Mouse (Mus musculus) cerebellum, adult 2 months (tissue): ENCODE measurements around the gene Zfp933.

Experiments used
- CTCF ChIP-seq: fragments of 200-500 bp; IDR thresholded peaks from 2 replicates; pipeline ENCODE4 v1.5.1; 2011; ENCODE audit warnings: low read depth, mild to moderate bottlenecking, control low read depth, low read length, moderate library complexity, borderline replicate concordance; ENCODE audit not compliant: insufficient read depth
- POLR2A ChIP-seq: fragments of 200-500 bp; IDR thresholded peaks from 2 replicates; pipeline ENCODE4 v1.6.1; 2011; ENCODE audit warnings: low read length, control low read depth, borderline replicate concordance; ENCODE audit not compliant: insufficient read depth

DNA sequence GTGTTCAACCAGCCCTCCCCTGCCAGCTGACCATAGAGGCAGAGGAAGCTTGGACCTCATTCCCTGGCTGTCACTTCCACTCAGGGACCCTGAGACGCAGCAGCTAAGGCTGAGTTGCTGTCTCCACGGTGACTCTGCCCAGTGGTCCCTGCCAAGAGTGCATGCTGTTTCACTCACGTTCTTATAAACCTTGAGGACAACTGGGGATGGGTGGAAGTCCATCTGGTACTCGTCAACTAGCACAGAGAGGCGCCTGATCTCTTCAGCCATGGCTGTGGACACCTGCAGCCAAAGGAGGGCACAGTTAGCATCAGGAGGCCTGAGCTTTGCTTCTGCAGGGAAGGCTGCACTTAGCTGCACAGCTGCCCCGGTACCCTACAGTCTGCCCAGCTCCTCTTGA lies 34.9 kb upstream of the Zfp933 start:
- TF ChIP-seq CTCF (no peak), POLR2A (no peak)
